21 mouse cellular contexts compared by ENCODE assay signal in the genomic region with DNA sequence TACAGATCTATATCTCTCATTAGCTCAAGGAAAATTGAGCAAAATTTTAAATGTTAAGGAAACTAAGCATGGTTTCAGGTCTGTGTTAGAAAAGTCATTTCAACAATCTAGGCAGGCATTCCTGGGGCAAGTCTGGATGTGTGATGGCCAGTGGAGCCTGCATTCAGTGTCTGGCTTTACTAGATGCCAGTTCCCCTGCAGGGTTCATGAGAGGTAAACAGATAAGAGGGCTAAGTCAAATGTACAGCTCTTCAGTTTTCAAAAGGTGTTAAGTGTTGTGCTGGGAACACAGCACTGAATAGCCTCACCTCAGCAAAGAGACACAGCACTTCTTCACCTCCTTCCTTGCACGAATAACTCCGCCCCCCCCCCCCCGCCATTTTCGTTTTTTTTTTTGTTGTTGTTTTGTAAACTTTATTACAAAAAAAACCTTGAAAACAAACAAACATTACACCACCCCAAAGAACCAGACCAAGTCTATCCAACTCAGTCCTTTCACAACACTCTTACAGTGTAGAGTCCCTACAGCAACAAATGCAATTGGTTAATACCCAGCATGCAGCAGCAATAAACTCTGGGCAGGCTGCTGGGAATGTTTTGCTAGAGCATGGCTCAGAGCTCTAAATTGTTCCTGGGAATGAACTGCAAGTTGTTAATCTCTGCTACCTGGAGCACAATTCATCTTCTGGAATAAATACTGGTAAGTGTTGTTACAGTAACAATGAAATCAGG.
DNase-seq lines count a peak whose midpoint lies in the region; ATAC-seq lines count a peak whose summit lies in the region.
"Had no signal": no experiment of that assay in that cellular context is flagged by ENCODE, and none has a peak within 500 bp of the region (broad histone marks: within the 10 kb centered on the region; RNA-seq: fewer than 3 reads in every experiment).

No protein-coding gene starts in this region.

- no peak for ATAC-seq in limb, embryonic 12.5 days (ENCODE audit: insufficient number of reproducible peaks, insufficient read depth, low FRiP score, low TSS enrichment, low read depth)
- 0 out of 2 replicates have a peak, but pooled peaks have one; percentile 39 for ATAC-seq in intestine, embryonic 15.5 days
- ATAC-seq: activated CD4-positive, CD25-positive, alpha-beta regulatory T cell, adult 4 months; forebrain, embryonic 13.5 days; forebrain, postnatal 0 days; hindbrain, postnatal 0 days; Patski had no signal

- H3K9ac ChIP-seq in limb, embryonic 12.5 days (replicated peaks) = no peak overlapping the region
- no peak overlapping the region for H3K9ac ChIP-seq in intestine, embryonic 15.5 days
- H3K9ac ChIP-seq: embryonic facial prominence, embryonic 13.5 days; forebrain, embryonic 13.5 days; forebrain, postnatal 0 days; hindbrain, embryonic 13.5 days had no signal

- H3K4me2 ChIP-seq in limb, embryonic 12.5 days = no peak overlapping the region
- no peak overlapping the region for H3K4me2 ChIP-seq in intestine, embryonic 15.5 days (replicated peaks)
- H3K4me2 ChIP-seq: embryonic facial prominence, embryonic 13.5 days; forebrain, embryonic 13.5 days; hindbrain, embryonic 13.5 days had no signal

- no peaks in the 10 kb centered on the region for H3K9me3 ChIP-seq in limb, embryonic 12.5 days
- H3K9me3 ChIP-seq in limb, embryonic 10.5 days (replicated peaks) = no peaks in the 10 kb centered on the region
- no peaks in the 10 kb centered on the region for H3K9me3 ChIP-seq in intestine, embryonic 15.5 days
- H3K9me3 ChIP-seq: embryonic facial prominence, embryonic 13.5 days; forebrain, embryonic 13.5 days; hindbrain, embryonic 13.5 days had no signal

- intact Hi-C loops in heart, postnatal 25 days (cut with DNase I) = no loop called here
- intact Hi-C loops in gastrocnemius, postnatal 36 days (cut with DNase I) = no loop called here

- H3K36me3 ChIP-seq in limb, embryonic 12.5 days = no peaks in the 10 kb centered on the region
- H3K36me3 ChIP-seq in limb, embryonic 10.5 days = no peaks in the 10 kb centered on the region
- H3K36me3 ChIP-seq in intestine, embryonic 15.5 days = no peaks in the 10 kb centered on the region
- H3K36me3 ChIP-seq: embryonic facial prominence, embryonic 13.5 days; hindbrain, embryonic 13.5 days had no signal

- DNase-seq in heart, adult 9 months (ENCODE audit: low spot score in 2 of 2) = peak; percentile 23 to 31
- DNase-seq in heart, postnatal 25 days (ENCODE audit: low spot score) = no peak
- no peak for DNase-seq in limb, embryonic 10.5 days (ENCODE audit: low spot score)
- DNase-seq in adipocyte (ENCODE audit: low spot score) = peak; percentile 19
- DNase-seq in gastrocnemius, postnatal 36 days = no peak
- DNase-seq: adrenal gland, adult 2 months; adrenal gland, postnatal 25 days; cerebellum, adult 18-20 months; cerebellum, adult 9-11 months; cerebellum, postnatal 36 days; forebrain, postnatal 0 days; gastrocnemius, adult 2 months; gastrocnemius, postnatal 25 days had no signal

- no peaks in the 10 kb centered on the region for H3K27me3 ChIP-seq in limb, embryonic 12.5 days
- no peaks in the 10 kb centered on the region for H3K27me3 ChIP-seq in limb, embryonic 10.5 days (ENCODE audit: low read depth, poor library complexity, severe bottlenecking)
- no peaks in the 10 kb centered on the region for H3K27me3 ChIP-seq in intestine, embryonic 15.5 days (replicated peaks)
- H3K27me3 ChIP-seq: embryonic facial prominence, embryonic 13.5 days; forebrain, embryonic 13.5 days; hindbrain, embryonic 13.5 days; Patski had no signal

- H3K4me3 ChIP-seq in limb, embryonic 12.5 days (replicated peaks) = no peak overlapping the region
- no peak overlapping the region for H3K4me3 ChIP-seq in limb, embryonic 10.5 days
- no peak overlapping the region for H3K4me3 ChIP-seq in intestine, embryonic 15.5 days (replicated peaks)
- H3K4me3 ChIP-seq: embryonic facial prominence, embryonic 13.5 days; forebrain, embryonic 13.5 days; gastrocnemius, adult 2 months; hindbrain, embryonic 13.5 days had no signal

- peak overlapping the region; percentile 0; the same call in 1 of the 2 replicates for H3K27ac ChIP-seq in limb, embryonic 12.5 days
- H3K27ac ChIP-seq in limb, embryonic 10.5 days = no peak overlapping the region
- no peak overlapping the region for H3K27ac ChIP-seq in intestine, embryonic 15.5 days
- H3K27ac ChIP-seq: embryonic facial prominence, embryonic 13.5 days; forebrain, embryonic 13.5 days; gastrocnemius, adult 2 months; hindbrain, embryonic 13.5 days; hindbrain, postnatal 0 days had no signal

- WGBS in limb, embryonic 12.5 days = 58% methylated on average over 4 of the region's 4 CpGs
- WGBS in limb, embryonic 10.5 days = 72% methylated on average over 4 of the region's 4 CpGs
- 61% methylated on average over 4 of the region's 4 CpGs for WGBS in intestine, embryonic 15.5 days

- peaks cover 21% of the 10 kb centered on the region; the same call in 1 of the 2 replicates for H3K4me1 ChIP-seq in limb, embryonic 12.5 days (replicated peaks)
- peaks cover 3% of the 10 kb centered on the region; the same call in 1 of the 2 replicates for H3K4me1 ChIP-seq in limb, embryonic 10.5 days
- no peaks in the 10 kb centered on the region for H3K4me1 ChIP-seq in intestine, embryonic 15.5 days (replicated peaks)
- H3K4me1 ChIP-seq: embryonic facial prominence, embryonic 13.5 days; forebrain, embryonic 13.5 days; hindbrain, embryonic 13.5 days had no signal

Comparison
In these comparisons a context has a peak if more than half of its experiments do, and no peak if none do; other contexts are left out.
1. DNase-seq: peak in heart, adult 9 months (2 of 2) and adipocyte (single experiment); none in heart, postnatal 25 days (single experiment), limb, embryonic 10.5 days (single experiment) and gastrocnemius, postnatal 36 days (0 of 2).